Mouse (Mus musculus) intestine, embryonic 15.5 days (tissue): Measurements from ENCODE around the gene Cav3. TPM values are rescaled to one million over a fixed set of nuclear protein-coding genes. Genes with fewer than 3 reads are reported as not detected.
A peak's percentile ranks its signal among the peaks of the same experiment; 100 is the strongest.

Experiments
- ATAC-seq: fragments of 200-750 bp; cut with Nextera tagmentation; 2 replicates; pipeline ENCODE4 v1.8.0; 2017; ENCODE audit warnings: moderate TSS enrichment, moderate library complexity
- H3K27ac ChIP-seq: fragments of 300-500 bp; sonication (generic); 2 replicates; pipeline ENCODE4 v1.5.1; 2015; ENCODE audit warnings: mild to moderate bottlenecking, inconsistent platforms
- H3K27me3 ChIP-seq: fragments of 300-500 bp; sonication (generic); replicated peaks from 2 replicates; pipeline ENCODE4 v1.6.1; 2015; ENCODE audit warnings: inconsistent platforms
- H3K36me3 ChIP-seq: fragments of 300-500 bp; sonication (generic); 2 replicates; pipeline ENCODE4 v1.6.1; 2015; ENCODE audit warnings: inconsistent platforms
- H3K4me1 ChIP-seq: fragments of 300-500 bp; sonication (generic); replicated peaks from 2 replicates; pipeline ENCODE4 v1.6.1; 2015; ENCODE audit warnings: inconsistent platforms
- H3K4me2 ChIP-seq: fragments of 300-500 bp; sonication (generic); replicated peaks from 2 replicates; pipeline ENCODE4 v1.6.1; 2015; ENCODE audit warnings: mild to moderate bottlenecking, inconsistent platforms
- H3K4me3 ChIP-seq: fragments of 300-500 bp; sonication (generic); replicated peaks from 2 replicates; pipeline ENCODE4 v1.5.1; 2015; ENCODE audit warnings: inconsistent platforms
- H3K9ac ChIP-seq: fragments of 300-500 bp; sonication (generic); 2 replicates; pipeline ENCODE4 v1.6.1; 2015; ENCODE audit warnings: inconsistent platforms
- H3K9me3 ChIP-seq: fragments of 300-500 bp; sonication (generic); 2 replicates; pipeline ENCODE4 v1.6.1; 2016; ENCODE audit warnings: inconsistent platforms
- WGBS: fragments of 180-500 bp; shearing (Covaris S2); methylation state at CpG from one replicate; pipeline ENCODE4 v1.1.7; 2015; 5-methylcytosine and 5-hydroxymethylcytosine counted together
- polyA plus RNA-seq: library from polyadenylated mRNA; unstranded; fragments of >200 nt; fragmentation: Nextera tagmentation; extraction: Ambion mirVana; gene quantifications from 2 replicates; pipeline ENCODE4 v1.2.1, GENCODE M21; 2015

Gene Cav3
- polyA plus RNA-seq, 1 experiment from 2014 or later: 1.1 TPM

DNA sequence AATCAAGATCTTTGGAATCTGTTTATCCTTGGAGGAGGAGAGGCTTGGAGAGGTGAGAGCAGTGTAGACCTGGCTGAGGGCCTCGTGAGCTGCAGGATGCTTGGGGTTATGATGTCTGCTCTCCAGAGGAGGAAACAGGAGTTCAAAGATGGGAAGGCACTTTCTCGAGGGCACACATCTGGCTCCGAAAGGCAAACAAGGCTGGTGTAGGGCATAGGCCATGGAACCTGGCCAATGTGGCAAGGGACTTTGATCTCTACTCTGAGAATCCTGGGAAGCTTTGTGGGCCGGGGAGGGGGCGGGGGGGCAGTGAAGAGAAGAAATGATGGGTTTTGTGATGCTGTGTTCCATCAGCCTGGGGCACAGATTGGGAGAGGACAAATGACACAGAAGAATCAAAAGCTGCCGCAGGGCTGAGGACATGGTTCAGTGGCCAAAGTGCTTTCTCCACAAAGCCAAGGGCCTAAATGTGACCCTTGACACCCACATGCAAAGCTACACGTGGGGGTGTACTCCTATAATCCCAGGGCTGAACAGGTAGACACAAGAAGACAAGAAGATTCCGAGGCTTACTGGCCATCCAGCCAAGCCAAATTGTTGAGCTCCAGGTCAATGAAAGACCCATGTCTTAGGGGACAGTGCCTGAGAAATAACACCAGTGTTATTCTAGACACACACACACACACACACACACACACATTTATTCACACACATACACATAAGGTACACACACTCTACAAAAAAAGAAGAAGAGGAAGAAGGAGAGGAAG lies 37.2 kb downstream of the Cav3 start:
- no peaks in the 10 kb centered on the region for H3K36me3 ChIP-seq

DNA sequence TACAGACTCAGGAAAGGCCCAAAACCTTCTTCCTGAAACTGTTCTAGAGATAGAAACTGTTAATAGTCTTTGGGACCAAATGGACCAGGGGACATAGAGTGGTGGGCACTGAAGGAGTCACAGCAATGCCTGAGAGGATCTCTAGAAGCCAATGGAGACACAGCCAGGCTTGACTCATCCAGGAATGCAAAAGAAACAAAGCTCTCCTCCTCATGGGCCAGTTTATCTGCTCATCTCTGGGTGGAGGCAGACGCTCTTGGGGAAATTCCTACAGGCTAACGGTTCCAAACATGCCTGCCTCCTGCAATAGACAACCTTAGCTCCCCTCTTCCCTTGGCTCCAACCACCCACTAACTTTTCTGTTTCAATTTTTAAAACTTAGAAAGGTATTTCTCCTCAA lies 38.2 kb downstream of the Cav3 start:
- Histone ChIP-seq H3K27me3 (no peaks in the 10 kb centered on the region), H3K4me2 (no peak overlapping the region), H3K4me1 (peaks cover 7% of the 10 kb centered on the region; the same call in 1 of the 2 replicates), H3K27ac (no peak overlapping the region), H3K9ac (no peak overlapping the region), H3K4me3 (no peak overlapping the region), H3K36me3 (no peaks in the 10 kb centered on the region), H3K9me3 (no peaks in the 10 kb centered on the region)
- no peak for ATAC-seq
- 51% methylated on average over 2 of the region's 2 CpGs for WGBS

More for the DNA sequence above, 37.2 kb downstream of the Cav3 start:
- Histone ChIP-seq H3K4me1 (peaks cover 7% of the 10 kb centered on the region; the same call in 1 of the 2 replicates), H3K9me3 (no peaks in the 10 kb centered on the region), H3K4me3 (no peak overlapping the region), H3K4me2 (no peak overlapping the region), H3K27me3 (no peaks in the 10 kb centered on the region), H3K27ac (no peak overlapping the region), H3K9ac (no peak overlapping the region)
- ATAC-seq: no peak
- 76% methylated on average over 8 of the region's 8 CpGs for WGBS

DNA sequence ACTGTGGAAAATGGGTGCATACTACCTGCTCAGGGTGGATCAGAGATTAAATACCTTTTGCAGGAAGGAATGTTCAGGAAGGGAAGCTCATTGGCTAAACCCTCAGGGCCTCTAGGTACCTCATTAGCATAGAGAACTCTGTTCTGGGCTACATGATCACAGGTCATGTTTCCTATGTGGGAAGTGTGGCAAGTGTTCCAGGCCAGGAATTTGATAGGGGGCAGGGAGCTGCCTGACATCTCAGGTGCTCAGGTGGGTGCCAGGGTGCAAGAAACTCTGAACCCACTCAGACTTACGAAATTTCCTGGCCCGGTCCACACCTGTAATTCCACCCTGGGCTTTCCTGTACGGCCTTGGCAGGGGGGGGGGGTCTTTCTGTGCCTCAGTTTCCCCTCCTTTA lies 39.4 kb downstream of the Cav3 start:
- H3K4me1 ChIP-seq: peaks cover 7% of the 10 kb centered on the region; the same call in 1 of the 2 replicates
- no peak overlapping the region for H3K4me3 ChIP-seq
- WGBS: 89% methylated on average over 3 of the region's 3 CpGs
- ATAC-seq: 0 out of 2 replicates have a peak, but pooled peaks have one; percentile 14
- H3K36me3 ChIP-seq: no peaks in the 10 kb centered on the region
- no peaks in the 10 kb centered on the region for H3K9me3 ChIP-seq
- no peak overlapping the region for H3K27ac ChIP-seq
- no peak overlapping the region for H3K9ac ChIP-seq
- no peak overlapping the region for H3K4me2 ChIP-seq
- H3K27me3 ChIP-seq: no peaks in the 10 kb centered on the region

DNA sequence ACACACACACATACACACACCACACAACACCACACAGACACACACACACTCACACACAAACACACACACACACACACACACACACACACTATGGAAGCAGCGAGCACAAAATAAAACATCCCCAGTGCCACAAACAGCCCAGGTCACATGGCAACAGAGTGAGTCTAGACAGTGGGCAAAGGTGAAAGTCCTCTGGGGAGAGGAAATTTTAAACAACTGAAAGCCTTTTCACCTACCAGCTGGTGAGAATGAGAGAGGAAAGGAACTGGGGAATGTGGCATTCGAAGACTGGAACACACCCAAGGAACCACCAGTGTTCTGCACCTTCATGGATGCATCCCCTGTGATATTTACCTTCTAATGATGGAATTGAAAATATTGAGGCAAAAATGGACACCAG lies 40.2 kb downstream of the Cav3 start:
- H3K4me2 ChIP-seq: no peak overlapping the region
- H3K9ac ChIP-seq: no peak overlapping the region
- no peaks in the 10 kb centered on the region for H3K27me3 ChIP-seq
- ATAC-seq: peak; percentile 55; the same call in 1 of the 2 replicates
- H3K4me3 ChIP-seq: no peak overlapping the region
- 54% methylated on average over 2 of the region's 2 CpGs for WGBS
- no peaks in the 10 kb centered on the region for H3K9me3 ChIP-seq
- H3K27ac ChIP-seq: no peak overlapping the region
- H3K4me1 ChIP-seq: peaks cover 7% of the 10 kb centered on the region; the same call in 1 of the 2 replicates
- H3K36me3 ChIP-seq: no peaks in the 10 kb centered on the region

DNA sequence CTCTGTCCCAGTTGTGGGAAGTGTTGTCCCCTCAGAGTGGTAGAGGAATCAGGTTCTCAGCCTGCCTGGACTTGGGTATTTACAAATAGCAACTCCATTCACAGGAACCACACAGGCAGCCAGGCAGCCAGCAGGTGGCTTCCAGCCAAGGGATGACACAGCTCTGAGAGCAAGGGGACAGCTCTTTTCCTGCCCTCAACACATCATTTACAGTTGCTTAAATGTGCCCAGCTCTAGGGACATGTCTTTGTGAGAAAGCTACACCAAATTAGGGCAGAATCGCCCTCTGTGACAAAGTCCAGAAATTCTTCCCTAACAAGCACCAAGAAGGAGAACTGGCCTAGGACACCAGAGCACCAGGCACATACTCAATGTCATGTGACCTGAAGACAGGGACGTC lies 41.9 kb downstream of the Cav3 start:
- WGBS: 60% methylated on average over 2 of the region's 2 CpGs
- no peaks in the 10 kb centered on the region for H3K9me3 ChIP-seq
- H3K4me1 ChIP-seq: 0 out of 2 replicates have a peak, but pooled peaks cover 5% of the 10 kb centered on the region
- H3K27me3 ChIP-seq: no peaks in the 10 kb centered on the region
- H3K36me3 ChIP-seq: no peaks in the 10 kb centered on the region
- H3K27ac ChIP-seq: no peak overlapping the region
- no peak for ATAC-seq
- H3K4me3 ChIP-seq: no peak overlapping the region
- no peak overlapping the region for H3K4me2 ChIP-seq
- H3K9ac ChIP-seq: no peak overlapping the region

DNA sequence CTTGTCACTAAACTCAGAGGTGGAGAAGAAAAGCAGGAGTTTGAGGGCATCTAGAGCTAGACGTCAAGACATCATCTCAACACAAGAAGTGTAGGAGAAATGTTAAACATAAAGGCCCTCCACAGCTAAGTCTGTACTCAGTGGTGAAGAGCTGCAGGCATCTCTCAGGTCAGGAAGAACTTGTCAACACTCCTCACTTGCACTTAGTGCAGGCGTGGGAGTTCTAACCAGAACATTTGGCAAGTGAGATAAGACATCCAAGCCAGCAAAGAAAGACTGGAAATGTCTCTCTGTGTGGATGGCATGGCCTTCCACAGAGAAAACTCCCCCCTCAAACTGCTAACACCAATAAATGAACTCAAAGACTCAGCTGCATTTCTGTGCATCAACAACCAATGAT lies 48.3 kb downstream of the Cav3 start:
- Histone ChIP-seq H3K4me1 (no peaks in the 10 kb centered on the region), H3K27ac (no peak overlapping the region), H3K27me3 (no peaks in the 10 kb centered on the region), H3K4me3 (no peak overlapping the region), H3K36me3 (no peaks in the 10 kb centered on the region), H3K4me2 (no peak overlapping the region), H3K9me3 (no peaks in the 10 kb centered on the region), H3K9ac (no peak overlapping the region)
- no peak for ATAC-seq
- 45% methylated on average over 2 of the region's 2 CpGs for WGBS

DNA sequence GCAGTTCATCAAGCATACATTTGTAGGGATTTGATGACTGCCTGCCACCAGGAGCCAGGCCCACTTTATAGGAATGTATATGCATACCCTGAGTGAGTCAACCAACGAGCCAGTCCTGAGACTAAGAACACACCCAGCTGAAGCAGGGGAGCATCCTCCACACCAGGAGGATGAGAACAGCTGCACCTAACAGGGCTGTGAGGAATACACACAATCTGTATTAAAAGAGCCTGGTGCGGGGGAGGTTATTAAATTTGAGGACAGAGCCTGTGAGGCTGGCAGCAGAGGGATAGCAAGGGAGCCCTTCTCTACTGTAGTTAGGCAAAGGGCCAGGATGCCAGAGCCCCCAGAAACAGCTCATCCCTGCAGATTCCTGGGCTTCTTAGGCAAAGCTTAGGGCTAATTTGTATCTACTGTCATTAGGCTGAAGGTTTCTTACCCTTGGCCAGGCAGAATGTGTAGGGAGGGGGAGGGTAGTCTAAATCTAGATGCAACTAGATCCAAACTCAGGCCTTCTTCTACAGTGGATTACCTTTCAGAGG lies 50.4 kb downstream of the Cav3 start:
- Histone ChIP-seq H3K27ac (no peak overlapping the region), H3K4me1 (no peaks in the 10 kb centered on the region), H3K9me3 (no peaks in the 10 kb centered on the region), H3K4me3 (no peak overlapping the region), H3K9ac (no peak overlapping the region), H3K36me3 (no peaks in the 10 kb centered on the region), H3K4me2 (no peak overlapping the region), H3K27me3 (no peaks in the 10 kb centered on the region)
- WGBS: 54% methylated on average over 2 of the region's 2 CpGs
- peak; percentile 39; the same call in 1 of the 2 replicates for ATAC-seq

DNA sequence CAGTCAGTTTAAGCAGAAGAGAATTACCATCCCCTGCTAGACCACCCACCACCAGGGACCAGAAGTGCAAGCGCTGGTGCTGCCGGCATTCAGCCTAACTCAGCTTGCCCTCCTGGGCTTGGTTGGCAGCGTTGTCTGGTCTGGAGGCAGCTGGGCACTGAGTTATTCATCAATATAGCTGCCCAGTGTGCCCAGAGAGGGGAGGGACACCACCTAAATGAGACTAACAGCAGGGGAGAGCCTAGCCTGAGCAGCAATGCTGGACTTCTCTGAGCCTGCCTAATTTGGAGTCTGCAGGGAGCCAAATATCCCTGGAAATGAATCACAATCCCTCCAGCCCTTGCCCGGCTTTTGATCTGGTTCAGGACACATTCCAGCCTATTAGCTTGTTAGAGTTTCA lies 51.0 kb downstream of the Cav3 start:
- no peak overlapping the region for H3K27ac ChIP-seq
- no peaks in the 10 kb centered on the region for H3K27me3 ChIP-seq
- H3K9ac ChIP-seq: no peak overlapping the region
- WGBS: 53% methylated on average over 4 of the region's 4 CpGs
- no peaks in the 10 kb centered on the region for H3K9me3 ChIP-seq
- no peak for ATAC-seq
- H3K4me1 ChIP-seq: no peaks in the 10 kb centered on the region
- no peaks in the 10 kb centered on the region for H3K36me3 ChIP-seq
- H3K4me2 ChIP-seq: no peak overlapping the region
- H3K4me3 ChIP-seq: no peak overlapping the region

DNA sequence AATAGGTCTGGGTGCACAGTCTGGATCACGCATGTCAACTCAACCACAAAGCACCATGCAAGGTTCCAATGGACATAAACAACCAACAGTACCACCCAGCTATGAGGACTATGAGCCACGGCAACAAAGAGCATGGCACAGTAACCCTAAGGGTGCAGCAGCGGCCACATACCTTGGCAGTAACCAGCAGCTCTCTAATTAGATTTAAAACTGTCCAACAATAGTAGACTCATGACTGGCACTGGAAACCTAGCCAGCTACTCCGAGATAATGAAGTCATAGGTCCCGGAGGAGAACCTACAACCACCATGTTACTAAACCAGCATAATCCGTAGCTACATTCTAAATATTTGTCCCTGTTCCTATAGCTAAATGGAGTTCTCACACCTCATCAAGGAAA lies 55.3 kb downstream of the Cav3 start:
- no peak for ATAC-seq
- Histone ChIP-seq H3K27me3 (no peaks in the 10 kb centered on the region), H3K4me2 (no peak overlapping the region), H3K4me3 (no peak overlapping the region), H3K9ac (no peak overlapping the region), H3K36me3 (no peaks in the 10 kb centered on the region), H3K4me1 (no peaks in the 10 kb centered on the region), H3K9me3 (no peaks in the 10 kb centered on the region), H3K27ac (no peak overlapping the region)
- WGBS: 88% methylated on average over 6 of the region's 6 CpGs

DNA sequence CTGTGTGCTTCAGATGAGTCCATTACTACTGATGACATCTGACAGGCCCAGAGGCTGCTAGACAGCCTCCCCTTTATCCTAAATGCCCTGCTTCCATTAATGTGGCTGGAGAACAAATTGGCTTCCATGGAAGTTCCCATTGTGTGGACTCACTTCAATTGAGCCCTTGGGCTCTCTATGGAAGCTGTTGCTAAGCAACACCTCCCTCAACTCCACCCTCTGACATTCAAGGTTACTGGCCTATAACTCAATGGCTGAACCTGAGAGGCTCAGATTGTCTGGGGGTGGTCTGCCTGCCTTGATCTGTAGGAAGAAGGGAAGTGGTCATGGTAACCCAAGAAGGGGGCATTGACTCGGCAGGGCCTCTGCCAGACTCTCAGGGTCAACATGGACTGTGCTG lies 57.2 kb downstream of the Cav3 start:
- no peak overlapping the region for H3K4me2 ChIP-seq
- H3K9ac ChIP-seq: no peak overlapping the region
- H3K27me3 ChIP-seq: no peaks in the 10 kb centered on the region
- H3K36me3 ChIP-seq: no peaks in the 10 kb centered on the region
- no peak overlapping the region for H3K27ac ChIP-seq
- no peaks in the 10 kb centered on the region for H3K4me1 ChIP-seq
- H3K4me3 ChIP-seq: no peak overlapping the region
- H3K9me3 ChIP-seq: no peaks in the 10 kb centered on the region
- whole genome bisulfite sequencing: 29% methylated on average over 1 of the region's 1 CpGs
- ATAC-seq: no peak

DNA sequence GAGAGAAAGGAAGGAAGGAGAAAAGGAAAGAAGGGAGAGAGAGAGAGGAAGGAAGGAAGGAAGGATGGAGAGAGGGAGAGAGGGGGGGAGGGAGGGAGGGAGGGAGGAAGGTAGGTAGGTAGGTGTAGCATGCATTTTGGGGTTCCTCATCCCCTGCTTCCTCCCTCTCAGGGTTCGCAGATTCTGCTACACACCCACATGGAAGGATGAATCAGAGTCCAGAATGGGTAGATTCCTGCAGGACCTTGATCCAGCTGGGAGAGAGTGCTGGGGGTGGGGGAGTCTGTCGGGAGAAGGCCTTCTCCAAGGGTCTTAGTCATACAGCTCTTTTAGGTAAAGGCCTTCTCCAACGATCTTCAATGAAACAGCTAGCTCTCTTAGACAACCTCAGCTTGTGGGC lies 58.3 kb downstream of the Cav3 start:
- Histone ChIP-seq H3K9me3 (no peaks in the 10 kb centered on the region), H3K27ac (no peak overlapping the region), H3K4me1 (no peaks in the 10 kb centered on the region), H3K4me2 (no peak overlapping the region), H3K36me3 (no peaks in the 10 kb centered on the region), H3K4me3 (no peak overlapping the region), H3K27me3 (no peaks in the 10 kb centered on the region), H3K9ac (no peak overlapping the region)
- WGBS: 81% methylated on average over 3 of the region's 3 CpGs
- ATAC-seq: no peak

DNA sequence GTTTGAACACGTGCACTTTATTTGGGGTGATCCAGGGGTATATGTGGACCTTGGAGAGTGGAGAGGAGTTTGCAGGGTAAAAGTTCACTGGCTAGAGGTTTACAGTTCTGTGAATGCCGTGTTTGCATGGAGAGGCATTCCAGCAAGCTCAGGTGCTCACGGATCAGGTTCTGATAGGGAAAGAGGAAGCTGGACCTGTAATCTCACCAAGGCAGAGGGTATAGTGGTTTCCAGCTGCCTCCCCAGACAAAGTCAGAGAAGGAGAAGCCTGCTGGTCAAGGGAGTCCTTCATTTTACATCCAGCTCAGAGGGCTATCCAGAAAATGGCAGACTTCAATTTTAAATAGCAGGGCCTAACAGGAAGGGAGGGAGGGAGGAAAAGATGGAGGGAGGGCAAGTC lies 58.7 kb downstream of the Cav3 start:
- Histone ChIP-seq H3K36me3 (no peaks in the 10 kb centered on the region), H3K4me2 (no peak overlapping the region), H3K9me3 (no peaks in the 10 kb centered on the region), H3K27me3 (no peaks in the 10 kb centered on the region), H3K9ac (no peak overlapping the region), H3K27ac (no peak overlapping the region), H3K4me3 (no peak overlapping the region), H3K4me1 (no peaks in the 10 kb centered on the region)
- ATAC-seq: no peak
- WGBS: 75% methylated on average over 3 of the region's 3 CpGs
